Mouse (Mus musculus) C2C12 (cell line): ENCODE data around the gene Pdzrn3. TPM values are rescaled to one million over a fixed set of nuclear protein-coding genes. Genes with fewer than 3 reads are reported as not detected.

ENCODE experiments used
- H3K27me3 ChIP-seq: one replicate; pipeline ENCODE4 v1.6.1; 2011; ENCODE audit not compliant: control insufficient read depth, insufficient read depth, insufficient read length
- H3K36me3 ChIP-seq: one replicate; pipeline ENCODE4 v1.6.1; 2011; ENCODE audit not compliant: control insufficient read depth, insufficient read depth
- H3K4me3 ChIP-seq: one replicate; pipeline ENCODE4 v1.5.1; 2011; ENCODE audit warnings: mild to moderate bottlenecking, control low read depth; ENCODE audit not compliant: poor library complexity, insufficient read depth, severe bottlenecking
- H3K79me2 ChIP-seq: one replicate; pipeline ENCODE4 v1.6.1; 2011; ENCODE audit not compliant: control insufficient read depth, insufficient read depth
- H3K79me3 ChIP-seq: one replicate; pipeline ENCODE4 v1.6.1; 2011; ENCODE audit warnings: low read depth, control low read depth
- H3ac ChIP-seq: one replicate; pipeline ENCODE3; 2011; ENCODE audit warnings: low read depth; ENCODE audit not compliant: control insufficient read depth, insufficient read length
- CEBPB ChIP-seq: IDR thresholded peaks from one replicate; pipeline ENCODE4 v1.6.1; 2011; ENCODE audit warnings: low read depth, mild to moderate bottlenecking, control low read depth, moderate library complexity
- CTCF ChIP-seq: IDR thresholded peaks from one replicate; pipeline ENCODE4 v1.5.1; 2011; ENCODE audit not compliant: control insufficient read depth, insufficient read depth, insufficient read length
- FOSL1 ChIP-seq: IDR thresholded peaks from one replicate; pipeline ENCODE4 v1.8.0; 2011; ENCODE audit warnings: mild to moderate bottlenecking, low read length; ENCODE audit not compliant: poor library complexity, insufficient read depth, severe bottlenecking
- MAX ChIP-seq: IDR thresholded peaks from one replicate; pipeline ENCODE4 v1.6.1; 2011; ENCODE audit warnings: mild to moderate bottlenecking, control low read depth
- MYOD1 ChIP-seq: IDR thresholded peaks from one replicate; pipeline ENCODE4 v1.6.1; 2011; ENCODE audit warnings: low read depth; ENCODE audit not compliant: control insufficient read depth, insufficient read length
- MYOG ChIP-seq: IDR thresholded peaks from one replicate; pipeline ENCODE4 v1.6.1; 2011; ENCODE audit not compliant: control insufficient read depth, insufficient read length; ENCODE audit errors: extremely low read depth
- USF1 ChIP-seq: IDR thresholded peaks from one replicate; pipeline ENCODE4 v1.6.1; 2011; ENCODE audit warnings: low read depth, mild to moderate bottlenecking, control low read depth, moderate library complexity
- polyA plus RNA-seq: library from polyadenylated mRNA; unstranded; fragments of >200 nt; fragmentation: generic; extraction: Trizol; gene quantifications from one replicate; pipeline ENCODE4 v1.2.1, GENCODE M21; 2012; ENCODE audit warnings: missing spikeins

Gene Pdzrn3
- polyA plus RNA-seq, 1 experiment, result 10.5 TPM

- no peak for TF ChIP-seq FOSL1
- no peaks in the 10 kb centered on the region for H3K79me2 ChIP-seq
- no peaks in the 10 kb centered on the region for H3K27me3 ChIP-seq
- H3ac ChIP-seq, result no peak overlapping the region
- H3K36me3 ChIP-seq, result no peaks in the 10 kb centered on the region
- H3K79me3 ChIP-seq, result no peaks in the 10 kb centered on the region
- no peak overlapping the region for H3K4me3 ChIP-seq
Observed at GRCm38 (mm10) chr6:101195891-101196290, 181.8 kb downstream of the Pdzrn3 start.

GRCm38 (mm10) chr6:101194386-101194925, 183.2 kb downstream of the Pdzrn3 start:
- no peaks in the 10 kb centered on the region for H3K79me2 ChIP-seq
- no peak overlapping the region for H3ac ChIP-seq
- H3K79me3 ChIP-seq, result no peaks in the 10 kb centered on the region
- no peaks in the 10 kb centered on the region for H3K27me3 ChIP-seq
- no peaks in the 10 kb centered on the region for H3K36me3 ChIP-seq
- no peak for TF ChIP-seq MYOG
- TF ChIP-seq MYOD1, result no peak
- no peak for TF ChIP-seq FOSL1
- TF ChIP-seq MAX, result no peak
- no peak for TF ChIP-seq USF1
- TF ChIP-seq CTCF, result no peak
- TF ChIP-seq CEBPB, result no peak
- no peak overlapping the region for H3K4me3 ChIP-seq

GRCm38 (mm10) chr6:101191576-101191975, 186.1 kb downstream of the Pdzrn3 start:
- Histone ChIP-seq H3K4me3 (no peak overlapping the region), H3ac (no peak overlapping the region), H3K79me3 (no peaks in the 10 kb centered on the region), H3K79me2 (no peaks in the 10 kb centered on the region), H3K36me3 (no peaks in the 10 kb centered on the region), H3K27me3 (no peaks in the 10 kb centered on the region)
- TF ChIP-seq FOSL1 (no peak), MAX (no peak), MYOG (no peak), USF1 (no peak)

- no peaks in the 10 kb centered on the region for H3K36me3 ChIP-seq
- H3K79me2 ChIP-seq, result no peaks in the 10 kb centered on the region
- no peaks in the 10 kb centered on the region for H3K79me3 ChIP-seq
- no peaks in the 10 kb centered on the region for H3K27me3 ChIP-seq
- H3K4me3 ChIP-seq, result no peak overlapping the region
- no peak for TF ChIP-seq FOSL1
- TF ChIP-seq USF1, result no peak
- no peak for TF ChIP-seq CEBPB
- no peak for TF ChIP-seq MAX
- TF ChIP-seq MYOG, result no peak
- TF ChIP-seq CTCF, result no peak
- no peak for TF ChIP-seq MYOD1
- H3ac ChIP-seq, result no peak overlapping the region
Observed at GRCm38 (mm10) chr6:101187322-101187721, 190.4 kb downstream of the Pdzrn3 start.

GRCm38 (mm10) chr6:101186887-101187286, 190.8 kb downstream of the Pdzrn3 start:
- no peaks in the 10 kb centered on the region for H3K27me3 ChIP-seq
- TF ChIP-seq MYOG, result no peak
- no peak for TF ChIP-seq FOSL1
- no peak for TF ChIP-seq MYOD1
- TF ChIP-seq CEBPB, result no peak
- no peak for TF ChIP-seq USF1
- TF ChIP-seq MAX, result no peak
- TF ChIP-seq CTCF, result no peak
- H3ac ChIP-seq, result no peak overlapping the region
- no peak overlapping the region for H3K4me3 ChIP-seq
- H3K36me3 ChIP-seq, result no peaks in the 10 kb centered on the region
- no peaks in the 10 kb centered on the region for H3K79me3 ChIP-seq
- no peaks in the 10 kb centered on the region for H3K79me2 ChIP-seq

GRCm38 (mm10) chr6:101184103-101184785, 193.5 kb downstream of the Pdzrn3 start:
- H3K79me3 ChIP-seq, result no peaks in the 10 kb centered on the region
- H3K4me3 ChIP-seq, result no peak overlapping the region
- H3K36me3 ChIP-seq, result no peaks in the 10 kb centered on the region
- H3K79me2 ChIP-seq, result no peaks in the 10 kb centered on the region
- no peak overlapping the region for H3ac ChIP-seq
- H3K27me3 ChIP-seq, result no peaks in the 10 kb centered on the region
- TF ChIP-seq FOSL1 (no peak), CTCF (no peak), USF1 (no peak), CEBPB (no peak), MAX (no peak), MYOD1 (no peak), MYOG (no peak)
